Mouse (Mus musculus) activated CD4-positive, CD25-positive, alpha-beta regulatory T cell, adult 4 months (primary cell): ENCODE results near the gene Ccno. TPM values are rescaled to one million over a fixed set of nuclear protein-coding genes. Genes with fewer than 3 reads are reported as not detected.
A peak's percentile ranks its signal among the peaks of the same experiment; 100 is the strongest.

Source experiments
- ATAC-seq: one replicate; pipeline ENCODE4 v1.8.0; 2017
- polyA plus RNA-seq, 2 experiments: library from polyadenylated mRNA; unstranded; fragments of 100-300 nt; shearing (Covaris generic); gene quantifications; one replicate each; pipeline ENCODE4 v1.2.1; 2017

The Ccno gene
- polyA plus RNA-seq, 2 experiments from 2014 or later: not detected

DNA sequence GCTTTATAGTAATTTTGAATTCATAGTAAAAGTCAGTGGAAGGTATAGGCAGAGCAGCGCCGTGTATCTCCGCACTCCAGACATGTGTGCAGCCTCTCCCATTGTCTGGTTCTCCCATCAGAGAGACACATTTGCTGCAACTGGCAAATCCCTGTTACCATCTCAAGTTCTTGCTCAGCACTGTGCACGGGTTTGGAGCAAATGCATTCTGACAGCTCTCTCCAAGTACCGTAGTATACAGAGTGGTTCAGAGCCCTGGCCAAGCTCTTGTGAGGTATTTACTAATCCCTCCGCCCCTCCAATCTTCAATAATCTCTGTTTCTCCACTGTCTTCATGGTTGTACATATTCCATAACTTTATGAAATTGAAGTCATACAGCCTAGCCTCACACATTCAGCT, 25.1 kb downstream of the Ccno start:
- ATAC-seq: no peak

DNA sequence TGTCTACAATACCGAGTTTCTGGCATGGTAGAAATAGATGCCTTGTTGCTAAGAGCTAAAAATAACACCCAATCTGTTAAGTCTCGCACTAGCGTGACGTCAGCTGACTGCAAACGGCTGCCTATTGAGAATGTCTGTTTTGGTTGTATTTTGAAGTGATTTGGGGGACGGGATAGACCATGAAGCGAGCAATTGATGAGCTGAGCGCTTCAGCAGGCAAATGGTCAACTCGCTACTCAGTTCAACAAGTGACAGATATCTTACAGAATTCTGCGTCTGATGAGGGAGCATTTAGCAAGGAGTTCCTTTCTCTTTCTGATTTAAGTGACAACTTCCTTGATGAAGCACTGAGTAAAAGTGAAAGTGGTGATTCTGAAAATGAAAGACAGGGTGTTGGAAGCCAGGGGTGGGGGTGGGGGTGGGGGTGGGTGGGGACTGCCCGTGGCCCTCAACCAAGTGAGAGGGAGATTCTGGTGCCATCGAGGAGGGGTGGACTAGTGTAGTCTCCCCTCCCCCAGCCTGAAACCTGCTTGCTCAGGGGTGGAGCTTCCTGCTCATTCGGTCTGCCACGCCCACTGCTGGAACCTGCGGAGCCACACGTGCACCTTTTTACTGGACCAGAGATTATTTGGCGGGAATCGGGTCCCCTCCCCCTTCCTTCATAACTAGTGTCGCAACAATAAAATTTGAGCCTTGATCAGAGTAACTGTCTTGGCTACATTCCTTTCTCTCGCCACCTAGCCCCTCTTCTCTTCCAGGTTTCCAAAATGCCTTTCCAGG, 25.8 kb downstream of the Ccno start:
- ATAC-seq: peak; percentile 94

DNA sequence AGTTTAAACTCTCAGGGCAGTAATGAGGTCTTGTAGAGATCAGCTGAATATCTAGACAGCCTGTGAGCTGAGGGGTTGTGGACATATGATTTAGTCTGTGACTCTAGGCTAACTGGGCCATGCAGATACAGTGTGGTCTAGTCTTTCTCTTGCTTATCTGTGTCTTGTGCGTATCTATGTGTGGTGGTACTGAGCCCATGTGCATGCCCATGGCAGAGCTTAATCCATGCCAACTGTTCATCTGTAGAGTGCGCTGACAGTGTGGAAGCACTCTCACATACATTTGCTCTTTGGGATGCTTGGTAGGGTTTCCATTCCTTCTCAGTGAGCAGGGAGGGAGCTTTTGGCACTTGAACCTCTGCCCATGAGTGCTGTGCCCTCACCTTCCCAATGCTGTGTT, 33.9 kb downstream of the Ccno start:
- ATAC-seq: no peak

DNA sequence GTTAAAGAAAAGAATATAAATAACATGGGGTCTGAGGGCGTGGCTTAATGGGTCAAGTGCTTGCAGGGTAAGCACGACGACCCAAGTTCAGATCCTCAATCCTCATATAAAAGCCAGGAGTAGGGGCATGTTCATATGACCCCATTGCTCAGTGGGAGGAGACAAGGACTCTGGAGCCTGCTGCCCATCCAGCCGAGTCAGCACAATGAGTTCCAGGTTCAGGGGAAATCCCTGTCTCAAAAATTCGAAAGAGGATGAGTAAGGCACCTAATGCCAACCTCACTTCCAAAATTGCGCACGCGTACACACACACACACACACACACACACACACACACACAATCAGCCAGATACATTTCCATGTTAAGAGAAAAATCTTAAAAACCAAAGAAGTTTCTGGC, 34.9 kb downstream of the Ccno start:
- no peak for ATAC-seq

DNA sequence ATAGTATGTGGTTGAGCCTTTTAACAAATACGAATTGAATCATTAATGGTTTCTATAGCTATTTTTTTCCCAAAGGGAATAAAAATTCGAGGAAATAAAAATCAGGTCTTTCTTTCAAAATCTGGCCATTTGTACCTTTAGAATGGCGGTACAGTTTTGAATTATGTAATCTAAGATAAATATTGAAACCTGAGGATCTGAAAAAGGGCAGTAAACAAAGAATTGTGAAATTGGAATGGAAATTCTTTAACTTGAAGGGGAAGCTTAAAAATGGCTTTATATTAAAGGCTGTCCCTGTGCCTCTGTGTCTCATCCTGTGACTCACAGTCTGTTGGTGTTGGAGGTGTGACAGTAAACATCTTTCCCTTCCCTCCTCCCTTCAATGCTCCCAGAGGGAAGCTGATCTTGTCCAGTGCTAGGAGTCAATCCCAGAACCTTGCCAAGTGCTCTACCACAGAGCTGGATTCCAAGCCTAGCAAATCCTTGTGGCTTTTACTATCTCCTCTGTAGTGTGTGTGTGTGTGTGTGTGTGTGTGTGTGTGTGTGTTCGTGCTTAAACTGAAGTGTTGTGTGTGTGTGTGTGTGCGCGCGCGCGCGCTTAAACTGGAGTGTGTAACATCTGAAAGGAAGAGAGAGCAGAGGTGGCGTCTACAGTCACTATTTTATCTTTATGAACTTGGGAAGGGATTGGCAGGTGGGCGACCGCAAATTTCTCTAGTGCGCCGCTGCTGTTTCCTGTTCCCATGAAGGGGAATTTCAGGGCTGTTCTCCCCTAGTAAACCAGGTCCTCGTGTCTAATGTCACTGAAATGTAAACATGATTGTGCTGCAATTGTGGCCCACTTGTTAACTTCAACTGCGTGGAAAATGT, 35.9 kb downstream of the Ccno start:
- peak; percentile 67 for ATAC-seq

DNA sequence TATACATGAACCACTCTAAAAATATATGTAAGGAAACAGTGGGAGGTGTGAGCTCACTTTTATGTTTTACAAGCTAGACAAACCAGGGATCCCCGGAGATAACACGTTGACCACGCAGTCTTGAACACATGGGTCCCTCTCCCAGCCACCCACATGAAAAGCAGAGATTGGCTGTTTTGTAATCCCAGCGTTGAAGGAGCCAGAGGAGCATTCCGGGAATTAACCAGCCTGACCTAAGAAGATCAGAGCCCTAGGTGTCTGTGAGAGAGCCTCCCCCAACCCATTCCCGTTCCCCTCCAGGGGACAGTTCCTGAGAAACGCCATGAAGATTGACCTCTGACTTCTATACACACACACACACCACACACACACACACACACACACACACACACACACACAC, 43.7 kb downstream of the Ccno start:
- ATAC-seq: no peak

DNA sequence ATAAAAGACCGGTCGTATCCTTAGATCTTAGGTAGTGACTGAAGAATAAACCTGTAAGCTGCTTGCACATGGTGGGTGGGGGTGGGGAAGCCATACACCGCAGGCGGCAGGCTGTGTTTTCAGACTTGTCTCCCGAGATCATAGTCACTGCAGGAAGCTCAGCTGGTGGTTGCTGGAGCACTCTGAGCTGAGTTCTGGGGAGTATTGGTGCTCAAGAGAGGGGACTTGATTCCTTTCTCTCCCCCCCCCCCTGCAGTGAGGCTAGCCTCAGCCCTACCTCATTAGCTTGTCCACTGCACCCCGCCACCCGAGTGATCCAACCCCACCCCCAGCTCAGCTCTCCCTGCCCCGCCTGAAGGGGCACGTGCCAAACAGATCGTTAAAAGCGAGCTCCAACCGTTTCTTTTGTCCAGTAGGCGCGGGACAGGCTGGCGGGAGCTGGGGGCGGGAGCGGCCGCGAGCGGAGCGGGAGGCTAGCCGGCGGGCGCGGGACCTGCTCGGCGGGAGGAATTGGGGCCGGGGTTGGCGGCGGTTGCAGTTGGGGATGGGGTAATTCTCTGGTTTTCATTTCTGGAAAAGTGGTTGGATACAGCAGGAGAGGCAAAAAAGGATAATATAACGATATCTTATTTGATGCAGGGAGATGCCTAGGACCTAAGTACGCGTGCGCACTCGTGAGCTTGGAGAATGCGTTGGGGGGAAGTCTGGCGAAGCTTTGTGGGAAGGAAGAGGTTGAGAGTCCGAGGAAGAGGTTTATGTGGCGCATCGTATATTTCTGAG, 44.4 kb downstream of the Ccno start:
- ATAC-seq: peak; percentile 38

DNA sequence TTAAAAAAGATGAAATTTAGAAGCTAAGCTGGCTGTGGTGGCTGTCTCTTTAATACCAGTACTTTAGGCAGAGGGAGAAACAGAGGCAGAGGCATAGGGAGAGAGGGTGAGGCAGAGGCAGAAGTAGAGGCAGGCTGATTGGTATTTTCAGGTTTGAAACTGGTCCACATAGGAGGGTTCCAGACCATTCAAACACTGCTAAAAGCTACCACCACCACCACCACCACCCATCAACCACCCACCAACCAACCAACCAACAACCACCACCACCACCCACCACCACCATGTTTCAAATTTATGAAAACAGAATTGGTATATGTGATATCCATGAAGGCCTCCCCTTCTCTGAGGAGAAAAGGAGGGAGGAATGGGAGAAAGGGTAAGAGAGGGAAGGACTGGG, 45.2 kb downstream of the Ccno start:
- ATAC-seq: no peak

DNA sequence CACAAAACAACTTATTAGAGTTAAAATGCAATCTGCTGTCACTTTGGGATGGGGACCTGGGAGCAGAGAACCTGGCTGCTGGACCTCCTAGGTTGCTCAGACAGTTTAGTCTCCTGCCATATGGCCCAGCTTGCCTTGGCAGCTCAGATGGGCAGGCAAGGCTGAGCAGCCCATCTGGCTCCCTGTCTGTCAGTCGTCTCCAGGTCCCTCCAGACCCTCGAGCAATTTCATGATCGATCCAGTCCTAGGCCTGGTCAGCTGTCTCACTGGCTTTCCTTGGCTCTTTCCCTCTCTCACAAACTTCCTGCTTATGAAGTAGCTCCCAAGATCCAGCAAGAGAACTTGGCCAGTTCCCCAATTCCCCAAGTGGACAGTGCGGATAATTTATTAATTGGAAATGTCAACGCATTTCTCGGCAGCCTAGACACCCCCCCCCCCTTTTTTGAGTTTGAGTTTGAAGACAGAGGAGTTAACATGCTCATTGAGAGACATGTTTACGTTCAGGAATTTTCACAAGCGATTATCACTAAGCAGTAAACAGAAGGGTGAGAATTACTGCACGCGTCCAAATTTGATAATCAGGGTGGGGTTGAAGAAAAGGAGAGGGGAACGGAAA, 46.8 kb downstream of the Ccno start:
- ATAC-seq: no peak

DNA sequence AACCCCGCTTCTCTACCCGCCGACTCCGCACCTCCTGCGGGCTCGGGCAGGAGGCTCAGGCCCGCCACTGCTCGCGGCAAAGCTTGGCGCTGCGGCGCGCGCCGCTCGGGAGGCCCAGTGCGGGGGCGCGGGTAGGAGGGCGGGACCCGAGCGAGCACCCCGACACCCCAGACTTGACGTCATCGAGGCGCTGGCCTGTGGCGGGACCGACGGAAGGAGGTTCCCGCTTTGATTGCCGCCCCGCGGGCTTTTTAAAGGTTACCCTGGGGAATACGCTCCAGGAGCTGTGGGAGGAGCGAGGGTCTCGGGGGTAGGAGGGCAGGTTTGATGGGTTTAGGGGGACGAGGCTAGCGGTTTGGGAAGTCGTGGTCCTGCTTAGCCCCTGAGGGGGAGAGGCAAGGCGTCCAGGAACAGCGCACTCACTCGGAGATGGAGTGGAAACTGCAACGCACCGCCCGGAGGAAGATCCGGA, 47.4 kb downstream of the Ccno start, which contains the start of gene Cdc20b:
Gene Cdc20b (plus strand): TSS at position 162 of the 472 bp plus-strand sequence.
- ATAC-seq: peak; percentile 74

DNA sequence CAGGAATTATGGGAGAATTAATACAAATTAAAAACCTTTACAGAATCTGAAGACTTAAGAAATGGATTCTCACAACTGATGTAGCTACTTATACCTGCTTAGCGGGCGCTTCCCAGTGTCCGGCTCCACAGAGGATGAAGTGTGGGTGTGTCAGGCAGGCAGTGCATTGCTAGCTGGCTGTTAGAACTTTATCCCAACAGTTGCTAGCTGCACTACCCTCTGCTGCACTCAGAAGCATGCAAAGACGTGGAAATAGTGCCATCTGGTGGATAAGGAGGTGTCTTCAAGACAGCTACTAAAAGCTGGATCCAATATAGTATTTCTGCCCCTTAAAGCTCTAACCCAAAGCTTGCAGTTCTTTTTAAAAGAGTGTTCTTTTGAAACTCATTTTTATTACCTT, 48.2 kb downstream of the Ccno start:
- peak; percentile 74 for ATAC-seq

Other genes starting within 250 kb of the Ccno start
- 1 to 10 TPM; 1.6 to 1.8 TPM for gene Plpp1, start 187.0 kb upstream of the Ccno start, polyA plus RNA-seq
- gene Mtrex, start 60.4 kb upstream of the Ccno start, polyA plus RNA-seq: 10 to 100 TPM; 65.2 to 68.1 TPM
- gene Dhx29, start 60.3 kb upstream of the Ccno start, polyA plus RNA-seq: 10 to 100 TPM in 1 of 2 experiments, 1 to 10 TPM in 1; 9.1 to 13.0 TPM
- gene Mcidas, start 6.0 kb downstream of the Ccno start, polyA plus RNA-seq: under 1 TPM in 1 of 2 experiments, not detected in 1; 0.13 TPM
- gene Cdc20b, start 47.3 kb downstream of the Ccno start, polyA plus RNA-seq: under 1 TPM in 1 of 2 experiments, not detected in 1; 0.25 TPM
- not detected for gene Gpx8, start 58.6 kb downstream of the Ccno start, polyA plus RNA-seq
- 1 to 10 TPM; 3.3 to 6.7 TPM for gene Gzma, start 113.2 kb downstream of the Ccno start, polyA plus RNA-seq
- gene Esm1, start 221.9 kb downstream of the Ccno start, polyA plus RNA-seq: not detected
- gene Gzmk, start 238.1 kb downstream of the Ccno start, polyA plus RNA-seq: 1 to 10 TPM; 1.2 TPM